Mouse (Mus musculus): ENCODE measurements around the gene Tas2r105. TPM values are rescaled to one million over a fixed set of nuclear protein-coding genes. Genes with fewer than 3 reads are reported as not detected.

The Tas2r105 gene
- total RNA-seq (2022) = not detected

DNA sequence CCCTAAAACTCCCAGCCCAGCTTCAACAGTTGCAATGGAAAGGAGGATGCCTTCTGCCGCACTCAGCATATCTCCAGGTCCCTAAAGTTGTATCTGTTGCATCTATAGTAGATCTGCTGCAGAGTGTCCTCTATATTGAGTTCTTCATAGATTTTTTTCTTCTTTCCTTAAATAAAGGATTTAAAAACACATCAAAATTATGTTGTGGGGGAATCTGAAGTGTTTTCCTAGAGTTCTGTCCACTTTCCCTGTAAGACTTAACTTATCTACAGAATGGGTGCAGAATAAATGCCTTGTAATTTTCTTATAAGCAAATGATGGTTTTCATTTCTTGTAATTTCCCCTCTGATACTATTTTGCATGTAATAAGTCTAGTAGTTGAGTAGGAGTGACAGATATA, at the start of gene Tas2r105:
TSS of gene Tas2r105 (minus strand) at position 101 of the 400 bp plus-strand sequence.
- DNase-seq (ENCODE audit: low spot score in 2 of 2) = no peak

GRCm38 (mm10) chr6:131712803-131713202, 25.5 kb upstream of the Tas2r105 start:
- DNase-seq (ENCODE audit: low spot score in 2 of 2) = no peak

GRCm38 (mm10) chr6:131689963-131690362, 2.7 kb upstream of the Tas2r105 start, which contains the start of gene Tas2r114:
Gene Tas2r114, minus strand, starts transcription at chr6:131690063.
- no peak for DNase-seq (ENCODE audit: low spot score in 2 of 2)

DNA sequence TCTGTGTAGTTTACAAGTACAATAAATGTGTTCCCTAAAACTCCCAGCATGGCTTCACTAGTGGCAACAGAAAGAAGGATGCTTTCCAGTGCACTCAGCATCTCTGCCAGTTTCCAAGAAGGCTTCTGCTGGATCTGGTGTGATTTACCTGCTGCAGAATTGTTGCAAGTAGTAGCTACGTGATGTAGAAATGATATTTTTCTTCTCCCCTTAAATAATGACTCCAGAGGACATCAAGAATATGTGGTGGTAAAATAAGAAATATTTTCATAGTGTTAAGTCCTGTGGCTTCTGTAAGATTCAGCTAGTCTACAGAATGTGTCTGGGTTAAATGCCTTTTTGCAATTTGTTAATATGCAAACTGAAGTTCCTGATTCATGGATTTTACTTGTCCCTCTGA, 1.7 kb downstream of the Tas2r105 start, which contains the start of gene Tas2r104:
TSS of gene Tas2r104 (minus strand) at position 101 of the 400 bp plus-strand sequence.
- DNase-seq (ENCODE audit: low spot score in 2 of 2) = no peak

DNA sequence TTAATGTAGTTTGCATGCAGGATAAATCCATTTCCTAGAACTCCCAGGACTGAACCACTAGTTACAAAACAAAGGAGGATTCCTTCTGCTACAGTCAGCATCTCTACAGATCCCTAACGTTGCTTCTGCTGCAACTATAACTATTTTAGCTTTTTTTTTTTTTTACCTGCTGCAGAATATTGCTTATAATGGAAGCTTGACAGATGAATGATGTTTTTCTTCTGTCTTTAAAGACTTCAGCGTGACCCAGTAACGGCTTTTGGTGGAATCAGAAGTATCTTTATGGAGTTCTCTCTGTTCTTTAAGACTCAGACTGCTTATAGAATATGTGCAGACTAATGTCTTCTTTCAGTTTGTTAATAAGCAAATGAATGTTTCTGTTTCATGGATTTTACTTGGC, 8.5 kb downstream of the Tas2r105 start, which contains the start of gene Tas2r106:
TSS of gene Tas2r106 (minus strand) at position 101 of the 400 bp plus-strand sequence.
- no peak for DNase-seq (ENCODE audit: low spot score in 2 of 2)

DNA sequence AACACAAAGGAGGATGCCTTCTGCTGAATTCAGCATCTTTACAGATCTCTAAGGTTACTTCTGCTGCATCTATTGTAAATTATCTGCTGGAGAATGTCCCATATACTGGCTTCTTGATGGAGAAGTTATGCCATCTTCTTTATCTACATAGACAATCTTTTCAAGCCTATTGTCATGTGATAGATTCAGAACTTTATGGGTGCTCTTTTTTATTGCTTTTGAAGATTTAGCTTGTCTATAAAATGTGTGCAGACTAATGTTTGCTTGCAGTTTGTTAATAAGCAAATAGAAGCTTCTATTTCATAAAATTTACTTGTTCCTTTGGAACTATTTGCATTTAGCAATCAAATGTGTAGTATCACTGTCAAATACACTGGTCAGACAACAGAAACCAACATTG, 27.2 kb downstream of the Tas2r105 start, which contains the start of gene Tas2r107:
TSS of gene Tas2r107 (minus strand) at position 101 of the 400 bp plus-strand sequence.
- DNase-seq (ENCODE audit: low spot score in 2 of 2) = no peak

Other genes with a start within 250 kb of the Tas2r105 start
- not detected for gene 5430401F13Rik, start 201.1 kb downstream of the Tas2r105 start, total RNA-seq (2022)
- gene Gm6619, start 201.1 kb downstream of the Tas2r105 start, total RNA-seq (2022) = not detected
- not detected for gene Tas2r130, start 56.6 kb downstream of the Tas2r105 start, total RNA-seq (2022)
- gene Tas2r107, start 27.3 kb downstream of the Tas2r105 start, total RNA-seq (2022) = not detected
- not detected for gene Tas2r106, start 8.6 kb downstream of the Tas2r105 start, total RNA-seq (2022)
- gene Tas2r104, start 1.8 kb downstream of the Tas2r105 start, total RNA-seq (2022) = not detected
- not detected for gene Tas2r114, start 2.6 kb upstream of the Tas2r105 start, total RNA-seq (2022)

Measured in gastrocnemius, adult 8-10 months (tissue).